In genomic region chr6:81562260-81562659, GRCm38 (mm10) we compare ENCODE assay signal across 25 mouse cellular contexts.
DNase-seq lines count a peak whose midpoint lies in the region; ATAC-seq and TF ChIP-seq lines count a peak whose summit lies in the region.
"Had no signal": no experiment of that assay in that cellular context is flagged by ENCODE, and none has a peak within 500 bp of the region (broad histone marks: within the 10 kb centered on the region; RNA-seq: fewer than 3 reads in every experiment).

No protein-coding gene starts in this region.

- TF ChIP-seq POLR2A in embryonic fibroblast, embryonic 13.5 days (IDR thresholded peaks at IDR 0.05; ENCODE audit: low read depth, low read length) = no peak

- no peak for DNase-seq in frontal cortex, postnatal 36 days (ENCODE audit: low spot score in 2 of 2)
- DNase-seq in Muller cell, postnatal 12 days (ENCODE audit: inconsistent ontology term) = peak; percentile 66
- no peak for DNase-seq in urinary bladder, postnatal 36 days (ENCODE audit: low spot score in 2 of 2)
- no peak for DNase-seq in lung, postnatal 10 days
- DNase-seq: adrenal gland, postnatal 25 days; cerebellum, adult 11-12 months; cerebellum, adult 8-10 months; cerebellum, postnatal 10 days; cerebellum, postnatal 36 days; embryo, embryonic 11 days; gastrocnemius, postnatal 10 days; gastrocnemius, postnatal 36 days; heart, adult 11 months; kidney, adult 11 months had no signal

- TF ChIP-seq CTCF in embryonic fibroblast, embryonic 13.5 days (IDR thresholded peaks at IDR 0.05; ENCODE audit: borderline replicate concordance, insufficient read depth, low read length) = no peak

- no peak overlapping the region for H3K4me3 ChIP-seq in embryonic fibroblast, embryonic 13.5 days (ENCODE audit: insufficient read depth, low read length)
- H3K4me3 ChIP-seq: embryonic facial prominence, embryonic 10.5 days; embryonic facial prominence, embryonic 13.5 days; forebrain, embryonic 10.5 days; forebrain, embryonic 13.5 days; hindbrain, embryonic 12.5 days; hindbrain, embryonic 15.5 days; intestine, embryonic 15.5 days had no signal

- H3K27ac ChIP-seq in embryonic fibroblast, embryonic 13.5 days (ENCODE audit: insufficient read depth, low read length) = peak overlapping the region; percentile 4; the same call in 1 of the 2 replicates
- H3K27ac ChIP-seq: embryonic facial prominence, embryonic 10.5 days; embryonic facial prominence, embryonic 13.5 days; forebrain, embryonic 10.5 days; forebrain, embryonic 13.5 days; hindbrain, embryonic 12.5 days; hindbrain, embryonic 15.5 days; intestine, embryonic 15.5 days had no signal

- peak; percentile 82 for ATAC-seq in frontal cortex, adult (ENCODE audit: low TSS enrichment)
- ATAC-seq: forebrain, embryonic 13.5 days; forebrain, embryonic 16.5 days; intestine, embryonic 15.5 days; Patski had no signal

- no peaks in the 10 kb centered on the region; the same call in 1 of the 2 replicates for H3K4me1 ChIP-seq in embryonic fibroblast, embryonic 13.5 days (ENCODE audit: control insufficient read depth, insufficient read depth, low read length)
- H3K4me1 ChIP-seq: embryonic facial prominence, embryonic 10.5 days; embryonic facial prominence, embryonic 13.5 days; forebrain, embryonic 10.5 days; forebrain, embryonic 13.5 days; hindbrain, embryonic 12.5 days; hindbrain, embryonic 15.5 days; intestine, embryonic 15.5 days had no signal
